Mouse (Mus musculus) layer of hippocampus, adult 18-20 months (tissue): ENCODE results near the gene Tex13b. TPM values are rescaled to one million over a fixed set of nuclear protein-coding genes. Genes with fewer than 3 reads are reported as not detected.
"Not testable (repeated sequence)": the region's sequence is repeated elsewhere in the genome, so short reads cannot be mapped to it uniquely, and the experiment has no call there.

Source experiments
- DNase-seq, 2 experiments: peaks; one replicate each; pipeline ENCODE4 v3.0.0; 2022; ENCODE audit warnings: low spot score in 2 of 2
- long read RNA-seq: library from polyadenylated mRNA; stranded (forward); transcript quantifications from one replicate; pipeline ENCODE4 v2.0.0, GENCODE M21; 2021
- total RNA-seq, 2 experiments: library from RNA; stranded (reverse); gene quantifications; 2 replicates each; pipeline ENCODE4 v1.2.3; 2021

The Tex13b gene
- total RNA-seq, result not detected
- long read RNA-seq, result 0 reads

DNA sequence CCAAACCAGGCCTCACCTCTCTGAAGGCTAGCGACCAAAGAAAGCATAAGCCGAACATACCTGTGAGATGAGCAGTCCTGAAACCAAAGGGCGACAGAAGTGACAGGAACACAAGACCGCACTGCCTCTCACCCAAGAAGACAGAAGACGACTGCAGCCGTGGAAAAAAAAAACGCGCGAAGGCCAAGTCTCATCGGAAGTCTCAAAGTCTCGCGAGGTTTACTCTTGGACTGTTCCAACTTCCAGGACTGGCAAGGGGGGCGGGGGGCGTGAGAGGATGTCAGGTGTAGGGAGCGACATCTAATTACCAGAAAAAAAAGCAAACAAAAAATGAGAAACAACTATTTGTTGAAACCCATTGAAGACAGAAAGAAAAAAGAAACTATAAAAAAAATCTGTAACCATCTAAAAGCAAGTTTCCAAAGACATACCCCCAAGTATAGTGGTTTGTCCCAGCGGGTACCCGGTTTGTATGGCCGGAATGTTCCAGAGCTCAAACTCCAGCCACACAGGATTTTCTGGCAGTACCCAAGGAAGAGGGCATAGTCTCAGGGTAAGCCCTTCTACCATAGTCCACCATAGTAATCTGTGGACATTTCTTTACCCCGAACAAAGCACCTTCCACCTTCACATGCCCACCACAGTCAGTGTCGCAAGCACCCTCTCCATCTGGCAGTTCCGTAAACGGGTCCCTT lies at the start of gene Tex13b:
Tex13b (minus strand) TSS at position 122 of the 695 bp plus-strand sequence.
- no peak for DNase-seq

DNA sequence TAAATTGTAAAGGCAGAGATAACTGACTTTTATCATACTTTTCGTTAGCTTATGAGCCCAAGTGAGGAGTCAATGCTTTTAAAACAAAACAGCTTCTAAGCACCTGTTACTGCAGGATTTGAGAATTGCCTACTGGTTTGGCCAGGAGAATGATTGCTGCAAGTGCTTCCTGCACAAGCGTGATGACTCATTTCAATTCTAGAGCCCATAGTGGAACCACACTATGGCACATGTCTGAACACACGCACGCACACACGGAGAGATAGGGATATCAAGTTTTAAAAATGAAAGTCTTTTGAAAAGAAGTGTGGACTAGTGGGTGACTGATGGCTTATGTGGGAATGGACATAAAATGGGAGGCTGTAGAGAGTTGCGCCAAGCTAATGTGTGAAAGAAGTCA lies 49.5 kb upstream of the Tex13b start:
- DNase-seq, result no peak

- peak in 1 of 2 experiments; percentile 28 for DNase-seq
These were observed 44.2 kb upstream of the Tex13b start for GRCm38 (mm10) chrX:140857445-140857844.

GRCm38 (mm10) chrX:140857040-140857439 lies 43.8 kb upstream of the Tex13b start:
- DNase-seq, result peak in 1 of 2 experiments; percentile 1

DNA sequence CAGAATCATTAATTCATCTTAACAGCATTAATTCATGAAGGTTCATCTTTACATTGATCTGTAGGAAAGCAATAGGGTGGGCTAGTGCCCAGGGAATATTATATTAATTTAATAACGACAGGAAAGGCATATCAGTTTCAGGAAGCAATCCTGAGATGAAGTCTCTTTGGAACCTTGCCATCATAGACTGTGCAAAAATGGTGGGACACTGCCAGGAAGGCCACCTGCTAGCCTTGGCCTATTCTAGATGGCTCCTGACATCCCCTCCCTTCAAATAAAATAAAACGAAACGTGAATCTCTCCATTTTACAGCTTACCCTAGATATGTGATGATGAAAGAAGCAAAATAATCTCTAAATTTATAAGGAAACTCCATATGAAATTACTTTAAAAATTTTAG lies 41.3 kb upstream of the Tex13b start:
- no peak for DNase-seq

- DNase-seq, result not testable (repeated sequence)
These were observed 32.2 kb upstream of the Tex13b start for GRCm38 (mm10) chrX:140845401-140845800.

DNA sequence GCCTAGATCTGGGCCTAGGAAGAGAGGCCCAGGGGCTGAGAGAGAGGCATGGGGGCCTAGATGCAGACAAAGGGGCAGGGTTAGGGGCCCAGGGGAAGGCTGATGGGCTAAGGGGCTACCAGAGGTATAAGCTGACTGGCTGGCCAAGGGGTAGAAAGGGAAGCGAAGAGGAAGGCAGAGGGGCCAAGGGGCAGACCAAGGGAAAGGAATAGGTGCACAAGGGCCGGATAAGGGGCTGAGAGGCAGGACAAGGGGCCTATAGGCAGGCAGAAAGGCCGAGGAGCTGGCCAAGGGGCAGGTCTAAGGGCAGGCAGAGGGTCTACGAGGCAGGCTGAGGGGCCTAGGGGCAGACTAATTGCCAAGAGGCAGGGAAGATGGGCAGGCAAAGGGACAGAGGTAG lies 26.7 kb upstream of the Tex13b start:
- DNase-seq, result no peak

DNA sequence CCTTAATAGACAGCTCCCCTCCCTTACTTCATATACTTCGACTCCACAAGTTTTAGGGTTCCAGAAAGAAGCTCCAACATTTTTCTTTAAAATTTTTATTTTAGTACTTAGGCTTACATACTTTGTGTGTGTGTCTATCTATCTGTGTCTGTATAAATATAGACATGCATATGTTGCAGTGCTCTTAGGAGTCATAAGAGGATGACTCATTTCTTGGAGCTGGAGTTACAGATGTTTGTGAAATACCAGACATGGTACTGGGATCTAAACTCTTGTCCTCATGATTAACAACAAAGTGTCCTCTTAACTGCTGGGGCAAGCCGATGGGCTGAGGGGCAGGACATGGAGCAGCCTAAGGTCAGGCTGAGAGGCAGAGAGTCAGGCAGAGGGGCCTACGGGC lies 24.8 kb upstream of the Tex13b start:
- no peak for DNase-seq

GRCm38 (mm10) chrX:140831706-140832105 lies 18.5 kb upstream of the Tex13b start:
- DNase-seq, result no peak

DNA sequence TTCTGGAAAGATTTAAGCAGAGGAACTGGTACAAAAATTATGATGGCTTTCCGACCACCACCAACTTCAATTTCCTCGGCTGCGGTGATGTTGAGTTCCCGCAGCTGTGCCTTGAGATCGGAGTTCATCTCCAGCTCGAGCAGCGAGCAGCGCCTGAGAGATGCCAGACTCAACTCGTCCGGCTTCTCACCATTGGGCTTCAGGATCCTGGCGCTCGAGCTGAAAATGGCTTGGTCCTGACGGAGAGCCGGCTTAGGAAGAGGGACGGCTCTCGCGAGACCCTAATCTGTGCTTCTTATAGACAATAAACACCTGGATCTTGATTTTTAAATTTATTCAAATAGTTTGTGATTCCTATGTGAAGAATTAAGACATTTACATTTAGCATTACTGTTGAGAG lies 9.1 kb upstream of the Tex13b start:
- no peak for DNase-seq

- DNase-seq, result no peak
These were observed 7.9 kb downstream of the Tex13b start for GRCm38 (mm10) chrX:140805340-140805739.

GRCm38 (mm10) chrX:140769794-140770193 lies 43.4 kb downstream of the Tex13b start:
- no peak for DNase-seq

Other genes with a start within 250 kb of the Tex13b start
- gene Tsc22d3, start 212.8 kb downstream of the Tex13b start, total RNA-seq, result 100 to 1,000 TPM; 131 to 148 TPM
- gene Mid2, start 148.8 kb downstream of the Tex13b start, total RNA-seq, result 10 to 100 TPM; 19.2 to 22.2 TPM
- not detected for gene Vsig1, start 94.2 kb upstream of the Tex13b start, total RNA-seq
- gene Psmd10, start 143.3 kb upstream of the Tex13b start, total RNA-seq, result 10 to 100 TPM; 18.2 to 21.4 TPM
- 1 to 10 TPM; 7.5 to 8.5 TPM for gene Atg4a, start 143.5 kb upstream of the Tex13b start, total RNA-seq